Mouse (Mus musculus) ES-E14 (cell line): ENCODE data around the gene Rpap1. TPM values are rescaled to one million over a fixed set of nuclear protein-coding genes. Genes with fewer than 3 reads are reported as not detected.

ENCODE experiments used
- DNase-seq: peaks from one replicate; pipeline ENCODE4 v3.0.0-alpha.2; 2013; ENCODE audit warnings: low read depth, low spot score
- H3K27ac ChIP-seq: 2 replicates; pipeline ENCODE4 v1.5.1; 2012; ENCODE audit warnings: low read depth, mild to moderate bottlenecking, low read length, moderate library complexity, mixed read lengths; ENCODE audit not compliant: poor library complexity, insufficient read depth, severe bottlenecking
- H3K36me3 ChIP-seq: 2 replicates; pipeline ENCODE4 v1.6.1; 2012; ENCODE audit warnings: mild to moderate bottlenecking, low read length, moderate library complexity, mixed read lengths; ENCODE audit not compliant: control insufficient read depth, poor library complexity, insufficient read depth, severe bottlenecking
- H3K4me1 ChIP-seq, 2 experiments: fragments of 150-350 bp in 1 of 2; sonication (generic) in 1 of 2; 2 replicates each; pipeline ENCODE4 v1.6.1; 2012; ENCODE audit warnings: low read length in 2 of 2, mild to moderate bottlenecking in 1 of 2, mixed read lengths in 1 of 2; ENCODE audit not compliant: control insufficient read depth in 2 of 2, insufficient read depth in 2 of 2, poor library complexity in 1 of 2
- H3K4me3 ChIP-seq, 2 experiments: fragments of 150-350 bp in 1 of 2; sonication (generic) in 1 of 2; 2 replicates each; pipeline ENCODE4 v1.5.1; 2012; ENCODE audit warnings: low read length in 2 of 2, low read depth in 1 of 2, mild to moderate bottlenecking in 1 of 2, mixed read lengths in 1 of 2; ENCODE audit not compliant: insufficient read depth in 1 of 2, poor library complexity in 1 of 2, severe bottlenecking in 1 of 2
- H3K9ac ChIP-seq: 2 replicates; pipeline ENCODE4 v1.6.1; 2012; ENCODE audit warnings: low read depth, mild to moderate bottlenecking, low read length, mixed read lengths; ENCODE audit not compliant: poor library complexity, insufficient read depth, severe bottlenecking
- H3K9me3 ChIP-seq: fragments of 150-350 bp; sonication (generic); 2 replicates; pipeline ENCODE4 v1.6.1; 2012; ENCODE audit warnings: low read depth, mild to moderate bottlenecking, low read length; ENCODE audit not compliant: control insufficient read depth, insufficient read depth
- CHD2 ChIP-seq: IDR thresholded peaks from 2 replicates; pipeline ENCODE4 v1.6.1; 2014; ENCODE audit warnings: mild to moderate bottlenecking, low read depth, low read length, inconsistent platforms
- HCFC1 ChIP-seq: IDR thresholded peaks from 2 replicates; pipeline ENCODE4 v1.6.1; 2012; ENCODE audit warnings: low read length, inconsistent platforms, borderline replicate concordance; ENCODE audit not compliant: insufficient read depth
- MAFK ChIP-seq: IDR thresholded peaks from 2 replicates; pipeline ENCODE4 v1.6.1; 2014; ENCODE audit warnings: mild to moderate bottlenecking, low read depth, low read length, inconsistent platforms; ENCODE audit not compliant: insufficient read depth
- ZC3H11A ChIP-seq: IDR thresholded peaks from 2 replicates; pipeline ENCODE4 v1.6.1; 2012; ENCODE audit warnings: low read depth, mild to moderate bottlenecking, inconsistent platforms, low read length, borderline replicate concordance
- ZNF384 ChIP-seq: IDR thresholded peaks from 2 replicates; pipeline ENCODE4 v1.6.1; 2012; ENCODE audit warnings: low read depth, low read length, inconsistent platforms
- in situ Hi-C, 2 experiments: fragments of 600-800 bp; cut with MboI; formaldehyde crosslinking; loops; one replicate each; pipeline ENCODE4 v1.15.1; 2025; ENCODE audit warnings: low sequenced_read_pairs in 2 of 2, inconsistent platforms in 1 of 2; ENCODE audit not compliant: unreplicated experiment in 2 of 2
- total RNA-seq: library from RNA; depleted of rRNA; stranded (reverse); fragments of 300-350 nt; gene quantifications from 2 replicates; pipeline ENCODE4 v1.2.3, GENCODE M21; 2012

Gene Rpap1
- total RNA-seq, 1 experiment: 46.6 TPM

- Histone ChIP-seq H3K36me3 (peaks cover 28% of the 10 kb centered on the region), H3K4me1 (peaks cover 14 to 50% of the 10 kb centered on the region in 2 experiments; a peak in 3 of 4 replicates), H3K9ac (no peak overlapping the region), H3K27ac (peak overlapping the region; percentile 56; the same call in 1 of the 2 replicates), H3K9me3 (no peaks in the 10 kb centered on the region), H3K4me3 (no peak overlapping the region)
- no peak for TF ChIP-seq ZNF384
- TF ChIP-seq HCFC1: no peak
- TF ChIP-seq CHD2: no peak
- no peak for TF ChIP-seq MAFK
- TF ChIP-seq ZC3H11A: no peak
- no peak for DNase-seq
- in situ Hi-C loops: no loop called here
Observed at GRCm38 (mm10) chr2:119804776-119805175, 17.4 kb upstream of the Rpap1 start.

DNA sequence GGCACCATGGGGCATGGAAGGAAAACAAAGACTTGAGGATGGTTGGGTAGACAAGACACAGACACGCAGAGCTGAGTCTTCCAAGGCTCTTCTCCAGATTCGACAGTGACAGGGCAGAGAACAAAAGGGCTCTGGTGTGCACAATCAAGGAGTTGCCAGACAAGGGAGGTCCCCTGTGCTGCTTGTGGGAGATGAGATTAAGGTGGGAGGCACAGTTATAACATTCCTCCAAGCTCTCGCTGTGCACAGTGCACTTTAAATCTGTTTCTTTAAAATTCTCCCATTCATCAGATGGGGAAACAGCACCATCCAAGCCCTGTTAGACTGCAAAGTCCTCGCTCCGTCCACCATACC is 16.9 kb upstream of the Rpap1 start:
- Histone ChIP-seq H3K9ac (peak overlapping the region; percentile 44; the same call in 1 of the 2 replicates), H3K36me3 (peaks cover 24% of the 10 kb centered on the region; the same call in 1 of the 2 replicates), H3K27ac (peak overlapping the region; percentile 56; the same call in 1 of the 2 replicates), H3K9me3 (no peaks in the 10 kb centered on the region), H3K4me3 (peak overlapping the region in 1 of 2 experiments; percentile 1; a peak in 1 of 4 replicates), H3K4me1 (peaks cover 14 to 47% of the 10 kb centered on the region in 2 experiments; a peak in 3 of 4 replicates)
- in situ Hi-C loops: no loop called here
- DNase-seq: no peak
- no peak for TF ChIP-seq CHD2
- no peak for TF ChIP-seq MAFK
- TF ChIP-seq ZNF384: no peak
- TF ChIP-seq HCFC1: no peak
- no peak for TF ChIP-seq ZC3H11A

- Histone ChIP-seq H3K4me3 (peak overlapping the region; percentile 5 to 13; a peak in 2 of 4 replicates), H3K27ac (peak overlapping the region; percentile 56; the same call in 1 of the 2 replicates), H3K36me3 (peaks cover 19% of the 10 kb centered on the region; the same call in 1 of the 2 replicates), H3K9me3 (no peaks in the 10 kb centered on the region), H3K9ac (peak overlapping the region; percentile 44; the same call in 1 of the 2 replicates), H3K4me1 (peaks cover 17 to 42% of the 10 kb centered on the region in 2 experiments; a peak in 3 of 4 replicates)
- no peak for DNase-seq
- TF ChIP-seq ZNF384: no peak
- TF ChIP-seq HCFC1: no peak
- TF ChIP-seq CHD2: no peak
- TF ChIP-seq MAFK: no peak
- TF ChIP-seq ZC3H11A: no peak
- in situ Hi-C loops: no loop called here
Observed at GRCm38 (mm10) chr2:119803618-119804274, 16.4 kb upstream of the Rpap1 start.

GRCm38 (mm10) chr2:119802767-119803617 is 15.7 kb upstream of the Rpap1 start:
- H3K9ac ChIP-seq: no peak overlapping the region; the same call in 1 of the 2 replicates
- peaks cover 21 to 43% of the 10 kb centered on the region in 2 experiments; a peak in 3 of 4 replicates for H3K4me1 ChIP-seq
- TF ChIP-seq HCFC1 (no peak), ZC3H11A (no peak), MAFK (no peak), ZNF384 (no peak), CHD2 (no peak)
- peak overlapping the region in 1 of 2 experiments; percentile 26; a peak in 1 of 4 replicates for H3K4me3 ChIP-seq
- peak overlapping the region; percentile 53; the same call in 1 of the 2 replicates for H3K27ac ChIP-seq
- DNase-seq: peak; percentile 70
- in situ Hi-C loops: no loop called here
- no peaks in the 10 kb centered on the region for H3K9me3 ChIP-seq
- H3K36me3 ChIP-seq: peaks cover 19% of the 10 kb centered on the region; the same call in 1 of the 2 replicates
